Mouse (Mus musculus) heart, postnatal 0 days (tissue): ENCODE measurements around the gene 2310003L06Rik. TPM values are rescaled to one million over a fixed set of nuclear protein-coding genes. Genes with fewer than 3 reads are reported as not detected.
A peak's percentile ranks its signal among the peaks of the same experiment; 100 is the strongest.

ENCODE experiments used
- ATAC-seq: fragments of 200-750 bp; cut with Nextera tagmentation; 2 replicates; pipeline ENCODE4 v1.8.0; 2017; ENCODE audit warnings: low read depth, moderate number of reproducible peaks, moderate library complexity; ENCODE audit not compliant: insufficient read depth
- DNase-seq: peaks from one replicate; pipeline ENCODE4 v3.0.0-alpha.2; 2016; ENCODE audit warnings: low spot score
- H3K27ac ChIP-seq: fragments of 300-500 bp; sonication (generic); 2 replicates; pipeline ENCODE4 v1.5.1; 2014; ENCODE audit warnings: low read depth, mild to moderate bottlenecking
- H3K27me3 ChIP-seq: fragments of 300-500 bp; sonication (generic); 2 replicates; pipeline ENCODE4 v1.6.1; 2014; ENCODE audit warnings: low read length, mixed read lengths; ENCODE audit not compliant: control insufficient read depth, insufficient read depth
- H3K36me3 ChIP-seq: fragments of 300-500 bp; sonication (generic); replicated peaks from 2 replicates; pipeline ENCODE4 v1.6.1; 2014; ENCODE audit warnings: low read length, mixed read lengths; ENCODE audit not compliant: control insufficient read depth, insufficient read depth
- H3K4me1 ChIP-seq: fragments of 300-500 bp; sonication (generic); 2 replicates; pipeline ENCODE4 v1.6.1; 2014; ENCODE audit warnings: antibody characterized with exemption; ENCODE audit not compliant: control insufficient read depth, insufficient read depth
- H3K4me2 ChIP-seq: fragments of 300-500 bp; sonication (generic); 2 replicates; pipeline ENCODE4 v1.6.1; 2014; ENCODE audit warnings: low read depth, mild to moderate bottlenecking, low read length, moderate library complexity
- H3K4me3 ChIP-seq: fragments of 300-500 bp; sonication (generic); 2 replicates; pipeline ENCODE4 v1.5.1; 2014; ENCODE audit warnings: low read depth, low read length
- H3K9ac ChIP-seq: fragments of 300-500 bp; sonication (generic); replicated peaks from 2 replicates; pipeline ENCODE4 v1.6.1; 2014; ENCODE audit warnings: low read depth, low read length, mixed read lengths
- H3K9me3 ChIP-seq: fragments of 300-500 bp; sonication (generic); replicated peaks from 2 replicates; pipeline ENCODE4 v1.6.1; 2016; ENCODE audit warnings: low read length; ENCODE audit not compliant: control insufficient read depth
- CTCF ChIP-seq: IDR thresholded peaks from 2 replicates; pipeline ENCODE4 v1.5.1; 2016; ENCODE audit warnings: antibody characterized with exemption, control low read depth, low read depth
- EP300 ChIP-seq: IDR thresholded peaks from 2 replicates; pipeline ENCODE4 v1.6.1; 2016; ENCODE audit warnings: antibody characterized with exemption, low read depth
- WGBS: fragments of 180-500 bp; shearing (Covaris S2); extraction: QIAGEN DNeasy Blood & Tissue Kit; methylation state at CpG from one replicate; pipeline ENCODE4 v1.1.7; 2014; 5-methylcytosine and 5-hydroxymethylcytosine counted together
- polyA plus RNA-seq: library from polyadenylated mRNA; unstranded; fragments of >200 nt; fragmentation: Nextera tagmentation; extraction: Ambion mirVana; gene quantifications from 2 replicates; pipeline ENCODE4 v1.2.1, GENCODE M21; 2015
- total RNA-seq: library from RNA; depleted of rRNA; stranded (reverse); fragments of >200 nt; gene quantifications from 2 replicates; pipeline ENCODE4 v1.2.3, GENCODE M21; 2014; ENCODE audit warnings: low replicate concordance; rRNA removed

2310003L06Rik gene
- total RNA-seq (not detected in 2 replicates), polyA plus RNA-seq (not detected in 2 replicates)

DNA sequence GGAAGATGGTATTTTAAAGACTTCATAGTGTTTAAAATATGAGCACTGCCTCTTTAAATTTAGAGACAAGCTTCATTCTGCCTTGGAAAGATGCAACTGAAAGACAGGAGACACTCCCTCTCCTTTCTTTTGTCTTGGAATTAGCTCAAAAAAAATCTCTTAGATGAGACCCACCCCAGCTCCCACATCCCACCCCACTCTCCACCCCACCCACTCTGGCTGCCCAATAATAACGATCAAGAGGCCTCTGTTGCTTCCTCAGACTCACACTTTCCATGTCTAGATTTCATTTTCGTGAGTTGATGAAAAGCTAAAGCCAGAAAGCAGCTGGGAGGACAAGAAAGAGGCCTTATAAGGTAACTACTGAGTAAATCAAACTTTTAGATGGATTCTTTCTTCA, at the start of gene 2310003L06Rik, which contains the start of gene Gm28434:
Gene 2310003L06Rik (plus strand): TSS at position 259 of the 400 bp plus-strand sequence.
Gene Gm28434 (plus strand): TSS at position 317 of the 400 bp plus-strand sequence.
- no peaks in the 10 kb centered on the region for H3K4me1 ChIP-seq
- no peak for TF ChIP-seq EP300
- TF ChIP-seq CTCF: no peak
- DNase-seq: no peak
- WGBS: 53% methylated on average over 2 of the region's 2 CpGs
- H3K9me3 ChIP-seq: no peaks in the 10 kb centered on the region
- H3K4me2 ChIP-seq: no peak within 1 kb of the TSS
- ATAC-seq: no peak
- H3K4me3 ChIP-seq: no peak within 1 kb of the TSS
- no peaks in the 10 kb centered on the region for H3K27me3 ChIP-seq
- H3K36me3 ChIP-seq: no peaks in the 10 kb centered on the region
- no peak within 1 kb of the TSS for H3K27ac ChIP-seq
- H3K9ac ChIP-seq: no peak within 1 kb of the TSS

DNA sequence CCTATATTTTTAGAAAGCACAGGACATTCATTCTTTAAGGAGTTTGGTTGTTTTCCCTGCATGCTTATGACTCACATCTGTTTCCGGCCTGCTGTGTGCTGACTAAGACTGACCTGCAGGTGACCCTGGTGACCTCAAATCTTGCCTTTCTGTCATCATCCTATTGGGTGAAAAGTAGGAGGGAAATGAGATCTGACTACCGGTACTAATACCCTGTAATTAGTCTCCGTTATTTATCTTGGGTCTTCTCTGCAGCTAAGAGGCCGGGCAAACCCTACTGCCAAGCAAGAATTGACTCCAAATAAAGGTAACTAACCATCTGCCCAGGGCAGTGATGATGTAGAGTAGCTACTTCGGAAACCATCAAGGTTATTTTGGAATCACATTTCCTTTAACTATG, 43.9 kb upstream of the 2310003L06Rik start, which contains the start of gene Csn3:
Gene Csn3 (plus strand): TSS at position 208 of the 400 bp plus-strand sequence.
- TF ChIP-seq EP300 (no peak), CTCF (no peak)
- H3K9ac ChIP-seq: no peak within 1 kb of the TSS

DNA sequence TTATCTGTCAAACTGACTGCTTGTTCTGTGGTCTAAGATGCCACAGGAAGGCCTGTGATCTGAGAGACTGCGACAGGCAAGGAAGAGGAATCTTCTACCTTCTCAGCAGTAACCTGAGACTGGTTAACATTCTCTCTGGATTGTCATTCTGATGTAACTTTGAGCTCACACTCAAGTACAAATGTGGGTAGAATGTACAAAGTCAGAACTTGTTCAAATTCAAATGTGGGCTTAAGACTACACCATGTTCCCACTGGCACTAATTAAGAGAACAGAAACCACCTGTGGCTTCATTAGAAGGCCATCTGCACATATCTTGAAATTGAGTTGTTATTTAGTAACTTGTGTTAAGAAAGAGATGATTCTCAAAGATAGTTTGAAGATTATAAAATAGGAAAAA, 37.7 kb upstream of the 2310003L06Rik start:
- Histone ChIP-seq H3K36me3 (no peaks in the 10 kb centered on the region), H3K4me1 (no peaks in the 10 kb centered on the region), H3K27ac (no peak overlapping the region), H3K4me2 (no peak overlapping the region), H3K4me3 (no peak overlapping the region), H3K9me3 (no peaks in the 10 kb centered on the region), H3K27me3 (no peaks in the 10 kb centered on the region), H3K9ac (no peak overlapping the region)
- WGBS: 67% methylated on average over 1 of the region's 1 CpGs
- TF ChIP-seq CTCF (no peak), EP300 (no peak)
- ATAC-seq: no peak
- DNase-seq: no peak

More for the DNA sequence above, 43.9 kb upstream of the 2310003L06Rik start, which contains the start of gene Csn3:
- H3K36me3 ChIP-seq: no peaks in the 10 kb centered on the region
- WGBS: 38% methylated on average over 5 of the region's 5 CpGs
- H3K27ac ChIP-seq: no peak within 1 kb of the TSS
- no peaks in the 10 kb centered on the region for H3K9me3 ChIP-seq
- DNase-seq: no peak
- ATAC-seq: no peak
- no peaks in the 10 kb centered on the region for H3K27me3 ChIP-seq
- H3K4me1 ChIP-seq: no peaks in the 10 kb centered on the region
- no peak within 1 kb of the TSS for H3K4me3 ChIP-seq
- no peak within 1 kb of the TSS for H3K4me2 ChIP-seq

DNA sequence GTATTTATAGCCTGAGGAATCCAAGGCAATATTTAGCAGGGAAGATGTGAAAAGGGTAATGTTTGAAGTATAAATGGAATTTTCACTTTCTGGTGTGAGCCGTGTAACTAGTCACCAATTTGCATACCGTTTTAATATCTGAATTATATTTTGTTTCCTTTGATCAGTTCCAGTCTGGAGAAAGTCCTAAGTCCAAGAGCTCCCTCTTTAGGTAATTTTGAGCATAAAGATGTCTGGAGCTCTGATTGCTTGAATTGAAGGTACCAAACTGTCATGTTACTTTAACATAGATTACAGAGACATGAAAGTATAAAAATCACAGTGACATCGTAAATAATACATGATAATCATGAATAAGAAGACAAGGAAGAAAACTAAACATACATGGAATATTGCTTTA, 28.5 kb upstream of the 2310003L06Rik start:
- Histone ChIP-seq H3K4me3 (no peak overlapping the region), H3K4me1 (no peaks in the 10 kb centered on the region), H3K27ac (no peak overlapping the region), H3K4me2 (no peak overlapping the region), H3K9me3 (no peaks in the 10 kb centered on the region), H3K9ac (no peak overlapping the region), H3K27me3 (no peaks in the 10 kb centered on the region), H3K36me3 (no peaks in the 10 kb centered on the region)
- 32% methylated on average over 3 of the region's 3 CpGs for WGBS
- no peak for TF ChIP-seq EP300
- 0 out of 2 replicates have a peak, but pooled peaks have one; percentile 6 for TF ChIP-seq CTCF
- DNase-seq (no peak), ATAC-seq (no peak)

DNA sequence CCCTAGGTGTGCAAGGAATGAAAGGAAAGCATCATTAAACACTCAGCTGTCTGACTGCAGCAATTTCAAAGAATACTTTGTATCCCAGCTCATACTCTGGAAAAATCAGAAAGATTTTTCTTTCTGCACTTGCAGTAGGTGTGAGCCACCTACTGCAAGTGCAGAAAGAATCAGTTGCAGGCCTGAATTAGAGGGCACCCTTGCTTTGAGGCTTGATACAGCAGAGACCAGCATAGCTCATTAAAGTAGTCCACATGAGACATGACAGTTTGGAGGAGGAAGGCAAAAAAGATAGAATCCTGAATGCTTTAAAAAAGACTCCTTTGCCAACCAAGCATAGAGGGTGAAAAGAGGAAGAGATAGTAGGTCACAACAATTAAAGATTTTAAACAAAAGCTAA, 26.7 kb upstream of the 2310003L06Rik start:
- Histone ChIP-seq H3K4me2 (no peak overlapping the region), H3K27ac (no peak overlapping the region), H3K36me3 (no peaks in the 10 kb centered on the region), H3K4me3 (no peak overlapping the region), H3K9ac (no peak overlapping the region), H3K27me3 (no peaks in the 10 kb centered on the region), H3K9me3 (no peaks in the 10 kb centered on the region), H3K4me1 (no peaks in the 10 kb centered on the region)
- TF ChIP-seq EP300 (no peak), CTCF (no peak)
- DNase-seq (no peak), ATAC-seq (no peak)

DNA sequence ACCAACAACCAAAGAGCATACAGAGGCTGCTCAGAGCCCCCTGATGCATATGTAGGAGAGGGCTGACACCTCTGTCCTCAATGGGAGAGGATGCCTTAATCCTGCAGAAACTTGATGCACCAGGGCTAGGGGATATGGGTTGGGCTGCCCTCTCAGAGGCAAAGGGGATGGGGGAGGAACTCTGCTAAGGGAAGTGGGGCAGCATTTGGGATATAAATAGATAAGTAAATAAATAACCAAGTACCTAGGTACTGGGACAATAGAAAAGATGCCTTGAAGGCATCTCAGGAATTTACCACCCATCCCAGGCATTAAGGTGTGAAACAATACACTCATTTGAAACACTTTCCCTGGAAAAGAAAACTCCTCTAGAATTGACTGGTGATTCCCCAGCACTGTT, 17.4 kb upstream of the 2310003L06Rik start:
- DNase-seq (no peak), ATAC-seq (no peak)
- Histone ChIP-seq H3K27me3 (no peaks in the 10 kb centered on the region), H3K4me3 (no peak overlapping the region), H3K9ac (no peak overlapping the region), H3K36me3 (no peaks in the 10 kb centered on the region), H3K27ac (no peak overlapping the region), H3K4me2 (no peak overlapping the region), H3K9me3 (no peaks in the 10 kb centered on the region), H3K4me1 (no peaks in the 10 kb centered on the region)
- TF ChIP-seq EP300: no peak
- TF ChIP-seq CTCF: no peak
